ENCODE assay signal across 30 mouse cellular contexts in the genomic region with DNA sequence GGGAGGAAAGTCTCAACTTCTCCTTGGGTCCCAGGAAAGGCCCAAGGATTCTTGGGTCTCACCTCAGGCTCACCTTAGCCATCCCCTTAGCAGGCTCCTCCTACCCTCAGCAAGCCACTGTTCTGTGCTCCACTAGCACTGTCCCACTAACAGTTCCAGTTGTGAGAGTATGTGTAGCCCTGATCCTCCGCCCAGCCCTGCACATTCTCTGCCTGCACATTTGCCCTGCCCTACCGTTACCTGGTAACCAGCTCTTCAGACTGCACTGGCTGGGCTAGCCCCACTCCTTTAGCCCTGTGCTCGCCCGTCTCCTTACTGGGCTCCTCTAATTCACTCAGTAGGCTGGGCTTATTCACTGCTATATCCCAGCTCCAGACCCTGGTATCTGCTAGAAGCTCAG. TPM values are rescaled to one million over a fixed set of nuclear protein-coding genes. Genes with fewer than 3 reads are reported as not detected.
DNase-seq lines count a peak whose midpoint lies in the region; ATAC-seq and TF ChIP-seq lines count a peak whose summit lies in the region.
"Had no signal": no experiment of that assay in that cellular context is flagged by ENCODE, and none has a peak within 500 bp of the region (broad histone marks: within the 10 kb centered on the region; RNA-seq: fewer than 3 reads in every experiment).

No protein-coding gene starts in this region.

- no peak for TF ChIP-seq CTCF in stomach, postnatal 0 days (IDR thresholded peaks at IDR 0.05; ENCODE audit: low read depth)

- intact Hi-C loops in heart, postnatal 14 days (cut with DNase I), result no loop called here

- H3K36me3 ChIP-seq in midbrain, embryonic 10.5 days, result no peaks in the 10 kb centered on the region
- H3K36me3 ChIP-seq in midbrain, embryonic 13.5 days, result no peaks in the 10 kb centered on the region
- no peaks in the 10 kb centered on the region for H3K36me3 ChIP-seq in embryonic facial prominence, embryonic 10.5 days (replicated peaks)
- no peaks in the 10 kb centered on the region for H3K36me3 ChIP-seq in stomach, postnatal 0 days (ENCODE audit: control insufficient read depth, insufficient read depth, low read length)
- H3K36me3 ChIP-seq: embryonic facial prominence, embryonic 13.5 days; limb, embryonic 12.5 days; midbrain, embryonic 15.5 days; neural tube, embryonic 13.5 days had no signal

- TF ChIP-seq EP300 in stomach, postnatal 0 days (optimal IDR thresholded peaks at IDR 0.05), result no peak

- no peak overlapping the region for H3K9ac ChIP-seq in midbrain, embryonic 13.5 days (replicated peaks)
- H3K9ac ChIP-seq in stomach, postnatal 0 days (ENCODE audit: low read length), result no peak overlapping the region
- H3K9ac ChIP-seq: embryonic facial prominence, embryonic 13.5 days; limb, embryonic 12.5 days; liver, postnatal 0 days; midbrain, embryonic 15.5 days; neural tube, embryonic 13.5 days had no signal

- no peak overlapping the region for H3K4me2 ChIP-seq in midbrain, embryonic 13.5 days (replicated peaks)
- no peak overlapping the region for H3K4me2 ChIP-seq in stomach, postnatal 0 days (replicated peaks; ENCODE audit: low read depth)
- H3K4me2 ChIP-seq: embryonic facial prominence, embryonic 13.5 days; limb, embryonic 12.5 days; liver, embryonic 11.5 days; midbrain, embryonic 15.5 days; neural tube, embryonic 13.5 days had no signal

- H3K4me3 ChIP-seq in midbrain, embryonic 10.5 days, result no peak overlapping the region
- H3K4me3 ChIP-seq in midbrain, embryonic 13.5 days (replicated peaks), result no peak overlapping the region
- no peak overlapping the region for H3K4me3 ChIP-seq in embryonic facial prominence, embryonic 10.5 days
- H3K4me3 ChIP-seq in stomach, postnatal 0 days (ENCODE audit: low read depth, low read length), result no peak overlapping the region
- H3K4me3 ChIP-seq: embryonic facial prominence, embryonic 13.5 days; layer of hippocampus, adult 2 months; limb, embryonic 12.5 days; midbrain, embryonic 15.5 days; myocyte; neural tube, embryonic 13.5 days had no signal

- H3K4me1 ChIP-seq in midbrain, embryonic 10.5 days, result peaks cover 65% of the 10 kb centered on the region
- H3K4me1 ChIP-seq in midbrain, embryonic 13.5 days (replicated peaks), result peaks cover 39% of the 10 kb centered on the region
- H3K4me1 ChIP-seq in embryonic facial prominence, embryonic 10.5 days, result peaks cover 64% of the 10 kb centered on the region
- H3K4me1 ChIP-seq in stomach, postnatal 0 days (replicated peaks; ENCODE audit: control insufficient read depth, insufficient read depth), result peaks cover 7% of the 10 kb centered on the region; the same call in 1 of the 2 replicates

- ATAC-seq in midbrain, embryonic 13.5 days, result no peak
- ATAC-seq in stomach, postnatal 0 days (ENCODE audit: low FRiP score, low TSS enrichment), result no peak
- ATAC-seq: CD4-positive, CD25-positive, alpha-beta regulatory T cell, adult 4 months; forebrain, embryonic 16.5 days; hindbrain, postnatal 0 days; intestine, embryonic 16.5 days; liver, postnatal 0 days; midbrain, embryonic 15.5 days had no signal

- 84% methylated on average over 4 of the region's 4 CpGs for WGBS in midbrain, embryonic 10.5 days
- WGBS in midbrain, embryonic 13.5 days, result 82% methylated on average over 4 of the region's 4 CpGs
- 87% methylated on average over 4 of the region's 4 CpGs for WGBS in embryonic facial prominence, embryonic 10.5 days
- WGBS in stomach, postnatal 0 days, result 58% methylated on average over 4 of the region's 4 CpGs

- peak overlapping the region; percentile 5; the same call in 1 of the 2 replicates for H3K27ac ChIP-seq in midbrain, embryonic 10.5 days (replicated peaks)
- H3K27ac ChIP-seq in midbrain, embryonic 13.5 days, result no peak overlapping the region
- peak overlapping the region; percentile 26; the same call in 1 of the 2 replicates for H3K27ac ChIP-seq in embryonic facial prominence, embryonic 10.5 days (replicated peaks)
- H3K27ac ChIP-seq in stomach, postnatal 0 days (replicated peaks), result no peak overlapping the region
- H3K27ac ChIP-seq: embryonic facial prominence, embryonic 13.5 days; hindbrain, postnatal 0 days; layer of hippocampus, adult 2 months; limb, embryonic 12.5 days; midbrain, embryonic 15.5 days; neural tube, embryonic 13.5 days had no signal

- H3K27me3 ChIP-seq in midbrain, embryonic 10.5 days (ENCODE audit: low read depth, poor library complexity, severe bottlenecking), result peaks cover 34% of the 10 kb centered on the region
- no peaks in the 10 kb centered on the region for H3K27me3 ChIP-seq in midbrain, embryonic 13.5 days
- H3K27me3 ChIP-seq in embryonic facial prominence, embryonic 10.5 days (replicated peaks; ENCODE audit: low read depth, poor library complexity, severe bottlenecking), result peaks cover 5% of the 10 kb centered on the region; the same call in 1 of the 2 replicates
- no peaks in the 10 kb centered on the region for H3K27me3 ChIP-seq in stomach, postnatal 0 days (ENCODE audit: control insufficient read depth, insufficient read depth, low read length)
- H3K27me3 ChIP-seq: embryonic facial prominence, embryonic 13.5 days; limb, embryonic 12.5 days; midbrain, embryonic 15.5 days; neural tube, embryonic 13.5 days had no signal

- H3K9me3 ChIP-seq in midbrain, embryonic 10.5 days (replicated peaks), result no peaks in the 10 kb centered on the region
- H3K9me3 ChIP-seq in midbrain, embryonic 13.5 days, result no peaks in the 10 kb centered on the region
- no peaks in the 10 kb centered on the region for H3K9me3 ChIP-seq in embryonic facial prominence, embryonic 10.5 days
- no peaks in the 10 kb centered on the region for H3K9me3 ChIP-seq in stomach, postnatal 0 days (ENCODE audit: control insufficient read depth, low read length)
- H3K9me3 ChIP-seq: embryonic facial prominence, embryonic 13.5 days; limb, embryonic 12.5 days; midbrain, embryonic 15.5 days; neural tube, embryonic 13.5 days had no signal

- DNase-seq in heart, adult 11 months, result peak; percentile 88
- DNase-seq in heart, postnatal 14 days, result no peak
- DNase-seq in midbrain, embryonic 10.5 days (ENCODE audit: low spot score), result no peak
- no peak for DNase-seq in embryonic facial prominence, embryonic 10.5 days (ENCODE audit: low spot score)
- peak; percentile 59 for DNase-seq in stomach, postnatal 0 days (ENCODE audit: low spot score)
- no peak for DNase-seq in embryo, embryonic 11 days
- DNase-seq in frontal cortex, adult 2 months (ENCODE audit: extremely low spot score in 1 of 2, low spot score in 1 of 2), result no peak
- DNase-seq: adrenal gland, postnatal 25 days; cerebellum, adult 11-12 months; cerebellum, postnatal 10 days; gastrocnemius, postnatal 36 days; kidney, adult 9 months; kidney, postnatal 25 days; layer of hippocampus, postnatal 36 days; liver, postnatal 0 days; retina, postnatal 1 day; right cerebral cortex, postnatal 25 days; thymus, postnatal 25 days had no signal

RNA-seq across cellular contexts. Expression of a gene that starts 2.2 kb away (rescaled TPM):
- 1 to 10 TPM; 5.5 to 6.9 TPM for total RNA-seq in heart, postnatal 14 days (2021)
- polyA plus RNA-seq in midbrain, embryonic 10.5 days (2016; fragmentation: Nextera tagmentation; extraction: Ambion mirVana), result 16.1 and 19.3 TPM in 2 replicates
- 31.6 and 39.1 TPM in 2 replicates for polyA plus RNA-seq in midbrain, embryonic 13.5 days (2015; fragmentation: Nextera tagmentation; extraction: Ambion mirVana)
- polyA plus RNA-seq in embryonic facial prominence, embryonic 10.5 days (2016; fragmentation: Nextera tagmentation; extraction: Ambion mirVana), result 22.1 and 23.1 TPM in 2 replicates
- polyA plus RNA-seq in stomach, postnatal 0 days (2015; fragmentation: Nextera tagmentation; extraction: Ambion mirVana), result 12.0 and 12.9 TPM in 2 replicates
- polyA plus RNA-seq in frontal cortex, adult 2 months (2012; rRNA removed), result 82.0 and 91.2 TPM in 2 replicates

RNA-seq across cellular contexts. Expression of a gene that starts 53.0 kb away (rescaled TPM):
- 10 to 100 TPM; 20.7 to 23.3 TPM for total RNA-seq in heart, postnatal 14 days (2021)
- 68.8 and 75.6 TPM in 2 replicates for polyA plus RNA-seq in midbrain, embryonic 10.5 days (2016; fragmentation: Nextera tagmentation; extraction: Ambion mirVana)
- 88.1 and 91.0 TPM in 2 replicates for polyA plus RNA-seq in midbrain, embryonic 13.5 days (2015; fragmentation: Nextera tagmentation; extraction: Ambion mirVana)
- polyA plus RNA-seq in embryonic facial prominence, embryonic 10.5 days (2016; fragmentation: Nextera tagmentation; extraction: Ambion mirVana), result 61.1 and 66.5 TPM in 2 replicates
- 68.8 and 68.9 TPM in 2 replicates for polyA plus RNA-seq in stomach, postnatal 0 days (2015; fragmentation: Nextera tagmentation; extraction: Ambion mirVana)
- 98.3 and 103 TPM in 2 replicates for polyA plus RNA-seq in frontal cortex, adult 2 months (2012; rRNA removed)

Comparison
In these comparisons a context has a peak if more than half of its experiments do, and no peak if none do; other contexts are left out.
1. DNase-seq: peak in heart, adult 11 months (single experiment) and stomach, postnatal 0 days (single experiment); none in heart, postnatal 14 days (0 of 2), midbrain, embryonic 10.5 days (single experiment), embryonic facial prominence, embryonic 10.5 days (single experiment), embryo, embryonic 11 days (single experiment) and frontal cortex, adult 2 months (0 of 2).
2. H3K27ac ChIP-seq: peak in midbrain, embryonic 10.5 days (single experiment) and embryonic facial prominence, embryonic 10.5 days (single experiment); none in midbrain, embryonic 13.5 days (single experiment) and stomach, postnatal 0 days (single experiment).